Mouse (Mus musculus) bone marrow macrophage, adult 2 months (primary cell): ENCODE results near the gene Nepro.

ENCODE experiments used
- CTCF ChIP-seq: IDR thresholded peaks from 2 replicates; pipeline ENCODE4 v1.5.1; 2012; ENCODE audit warnings: low read depth, mild to moderate bottlenecking, low read length, moderate library complexity
- POLR2A ChIP-seq: IDR thresholded peaks from 2 replicates; pipeline ENCODE4 v1.6.1; 2012; ENCODE audit warnings: mild to moderate bottlenecking, low read depth, low read length, borderline replicate concordance

GRCm38 (mm10) chr16:44745866-44746562 lies 21.9 kb downstream of the Nepro start, which contains the start of gene Gtpbp8:
- TF ChIP-seq CTCF (no peak), POLR2A (no peak)
